Mouse (Mus musculus) G1E (cell line): ENCODE data around the gene Minos1. TPM values are rescaled to one million over a fixed set of nuclear protein-coding genes. Genes with fewer than 3 reads are reported as not detected.

Source experiments
- ATAC-seq: 2 replicates; pipeline ENCODE4 v1.8.0; 2016; ENCODE audit warnings: mild to moderate bottlenecking; ENCODE audit not compliant: insufficient number of reproducible peaks, poor library complexity, low FRiP score, severe bottlenecking; ENCODE audit errors: extremely low read depth
- DNase-seq: peaks from one replicate; pipeline ENCODE4 v3.0.0; 2012; ENCODE audit warnings: low spot score
- H3K27me3 ChIP-seq: 2 replicates; pipeline ENCODE4 v1.6.1; 2012; ENCODE audit warnings: mild to moderate bottlenecking, low read length, inconsistent platforms; ENCODE audit not compliant: insufficient read depth
- H3K36me3 ChIP-seq: replicated peaks from 2 replicates; pipeline ENCODE3; 2012; ENCODE audit warnings: mild to moderate bottlenecking, inconsistent platforms
- H3K4me1 ChIP-seq: 2 replicates; pipeline ENCODE4 v1.6.1; 2012; ENCODE audit warnings: low read depth, low read length, inconsistent platforms, mixed read lengths; ENCODE audit not compliant: insufficient read depth
- H3K4me3 ChIP-seq: 2 replicates; pipeline ENCODE4 v1.5.1; 2012; ENCODE audit warnings: low read depth, mild to moderate bottlenecking, inconsistent platforms, low read length, moderate library complexity, mixed read lengths
- H3K9me3 ChIP-seq: replicated peaks from 2 replicates; pipeline ENCODE4 v1.6.1; 2012; ENCODE audit warnings: inconsistent platforms
- CTCF ChIP-seq: IDR thresholded peaks from 2 replicates; pipeline ENCODE4 v1.5.1; 2012; ENCODE audit warnings: low read depth, low read length, inconsistent platforms, mixed read lengths
- GATA1 ChIP-seq: IDR thresholded peaks from 2 replicates; pipeline ENCODE4 v1.6.1; 2012; ENCODE audit warnings: borderline replicate concordance, low read length, inconsistent platforms, mixed read lengths
- GATA2 ChIP-seq: IDR thresholded peaks from 2 replicates; pipeline ENCODE4 v1.6.1; 2012; ENCODE audit warnings: low read depth, low read length, inconsistent platforms, borderline replicate concordance
- POLR2AphosphoS5 ChIP-seq: IDR thresholded peaks from 2 replicates; pipeline ENCODE4 v1.6.1; 2012; ENCODE audit warnings: low read depth, low read length, inconsistent platforms; ENCODE audit not compliant: insufficient replicate concordance
- TAL1 ChIP-seq: conservative IDR thresholded peaks from 2 replicates; pipeline ENCODE4 v1.6.1; 2012; ENCODE audit warnings: low read depth, low read length, inconsistent platforms, mixed read lengths
- polyA plus RNA-seq: library from polyadenylated mRNA; stranded (reverse); fragments of >175 nt; gene quantifications from 2 replicates; pipeline ENCODE4 v1.2.3, GENCODE M21; 2012
- total RNA-seq, 2 experiments: library from RNA; stranded (forward) in 1 of 2; stranded (reverse) in 1 of 2; fragments of 200-1000 nt in 1 of 2; fragments of >200 nt in 1 of 2; fragmentation: Nextera tagmentation in 1 of 2; gene quantifications; 2 replicates each; pipeline ENCODE4 v1.2.3; 2014 to 2017

Minos1 gene
- total and polyA plus RNA-seq, 3 experiments, result 12.8 to 342 (median 323) TPM

DNA sequence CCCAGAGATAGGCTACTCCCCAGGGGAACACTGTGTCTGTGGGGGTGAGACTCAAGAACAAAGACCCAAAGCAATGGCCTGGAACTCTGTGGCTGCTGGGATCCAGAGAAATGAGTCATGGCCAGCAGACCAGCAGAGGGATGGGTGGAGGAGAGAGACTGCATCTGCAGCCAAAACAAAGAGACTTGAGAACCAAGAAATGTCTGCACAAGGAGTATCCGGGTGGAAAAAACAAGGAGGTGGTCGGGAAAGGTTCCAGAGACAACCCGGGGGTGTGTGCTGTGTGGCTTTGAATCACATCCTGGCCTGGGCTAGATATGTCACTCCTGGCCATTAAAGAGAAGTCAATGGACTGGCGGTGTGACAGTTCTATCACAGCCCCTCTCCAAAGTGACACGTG, 15.8 kb upstream of the Minos1 start:
- Histone ChIP-seq H3K4me1 (peaks cover 8% of the 10 kb centered on the region; the same call in 1 of the 2 replicates), H3K4me3 (no peak overlapping the region), H3K27me3 (peaks cover 30% of the 10 kb centered on the region), H3K36me3 (no peaks in the 10 kb centered on the region), H3K9me3 (peaks cover 5% of the 10 kb centered on the region)
- no peak for TF ChIP-seq GATA2
- no peak for TF ChIP-seq TAL1
- TF ChIP-seq CTCF, result no peak
- TF ChIP-seq POLR2AphosphoS5, result no peak
- no peak for TF ChIP-seq GATA1
- ATAC-seq (no peak), DNase-seq (no peak)

DNA sequence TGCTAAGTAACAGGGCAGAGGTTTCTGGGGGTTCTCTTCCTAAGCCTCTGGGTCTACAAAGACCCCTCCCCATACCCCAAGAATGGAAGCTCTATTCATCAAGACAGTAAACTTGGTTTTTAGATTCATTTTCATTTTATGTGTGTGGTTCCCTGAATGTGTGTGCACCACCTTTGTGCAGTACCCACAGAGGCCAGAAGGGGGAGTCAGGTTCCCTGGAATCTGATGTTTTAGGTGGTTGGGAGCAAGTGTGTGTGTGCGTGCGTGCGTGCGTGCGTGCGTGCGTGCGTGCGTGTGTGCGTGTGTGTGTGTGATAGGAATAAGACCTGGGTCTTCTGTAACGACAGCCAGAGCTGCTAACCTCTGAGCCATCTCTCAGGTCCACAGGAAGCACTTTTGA, 14.2 kb upstream of the Minos1 start:
- TF ChIP-seq POLR2AphosphoS5 (no peak), CTCF (no peak), TAL1 (no peak), GATA1 (no peak), GATA2 (no peak)
- H3K4me3 ChIP-seq, result no peak overlapping the region
- H3K4me1 ChIP-seq, result peaks cover 5% of the 10 kb centered on the region; the same call in 1 of the 2 replicates
- peaks cover 28% of the 10 kb centered on the region for H3K27me3 ChIP-seq
- ATAC-seq, result no peak
- no peaks in the 10 kb centered on the region for H3K36me3 ChIP-seq
- no peak for DNase-seq
- peaks cover 2% of the 10 kb centered on the region; the same call in 1 of the 2 replicates for H3K9me3 ChIP-seq

DNA sequence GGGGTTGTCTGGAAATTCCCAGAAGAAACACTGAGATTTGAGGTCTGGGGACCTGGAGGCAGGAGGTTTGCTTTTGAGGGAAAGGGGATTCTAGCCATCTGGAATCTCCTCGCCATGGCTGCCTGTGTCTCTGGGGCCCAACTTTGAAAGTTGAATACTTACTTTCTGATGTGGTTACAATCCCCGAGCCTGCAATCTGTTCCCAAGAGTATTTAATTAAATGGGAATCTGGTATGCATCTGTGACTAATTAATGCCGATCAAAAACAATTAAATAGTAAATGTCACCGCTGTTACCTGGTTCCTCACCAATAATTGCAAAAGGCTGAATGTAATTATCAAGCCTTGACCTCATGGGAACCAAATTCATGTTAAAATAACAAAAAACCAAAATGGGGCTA, 13.7 kb upstream of the Minos1 start:
- Histone ChIP-seq H3K4me3 (no peak overlapping the region), H3K27me3 (peaks cover 28% of the 10 kb centered on the region), H3K4me1 (peaks cover 5% of the 10 kb centered on the region; the same call in 1 of the 2 replicates), H3K36me3 (no peaks in the 10 kb centered on the region), H3K9me3 (peaks cover 2% of the 10 kb centered on the region; the same call in 1 of the 2 replicates)
- TF ChIP-seq TAL1 (no peak), GATA2 (no peak), GATA1 (no peak)
- ATAC-seq, result no peak
- no peak for DNase-seq

DNA sequence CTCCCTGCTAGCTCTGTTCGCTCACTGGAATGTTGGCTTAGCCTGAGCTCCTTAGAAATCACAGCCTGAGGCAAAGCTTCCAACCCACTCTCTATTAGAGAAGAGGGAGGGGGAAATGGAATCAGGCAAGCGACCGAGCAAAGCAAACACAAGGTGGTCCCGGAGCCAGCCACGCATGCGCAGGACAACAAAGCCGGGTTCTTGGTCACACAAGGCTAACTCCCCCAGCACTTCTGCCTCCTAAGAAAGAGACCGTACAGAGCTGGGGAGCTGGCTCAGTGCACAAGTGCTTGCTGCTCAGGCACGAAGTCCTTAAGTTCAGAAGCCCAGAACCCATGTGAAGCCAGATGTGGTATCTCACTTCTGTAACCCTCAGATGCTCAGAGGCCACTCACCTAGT, 12.1 kb upstream of the Minos1 start:
- no peak for TF ChIP-seq TAL1
- TF ChIP-seq POLR2AphosphoS5, result no peak
- no peak for TF ChIP-seq CTCF
- no peak for TF ChIP-seq GATA1
- TF ChIP-seq GATA2, result no peak
- DNase-seq, result no peak
- H3K4me3 ChIP-seq, result no peak overlapping the region
- H3K4me1 ChIP-seq, result peaks cover 5% of the 10 kb centered on the region; the same call in 1 of the 2 replicates
- H3K27me3 ChIP-seq, result peaks cover 19% of the 10 kb centered on the region
- ATAC-seq, result no peak
- H3K36me3 ChIP-seq, result no peaks in the 10 kb centered on the region
- peaks cover 2% of the 10 kb centered on the region; the same call in 1 of the 2 replicates for H3K9me3 ChIP-seq

DNA sequence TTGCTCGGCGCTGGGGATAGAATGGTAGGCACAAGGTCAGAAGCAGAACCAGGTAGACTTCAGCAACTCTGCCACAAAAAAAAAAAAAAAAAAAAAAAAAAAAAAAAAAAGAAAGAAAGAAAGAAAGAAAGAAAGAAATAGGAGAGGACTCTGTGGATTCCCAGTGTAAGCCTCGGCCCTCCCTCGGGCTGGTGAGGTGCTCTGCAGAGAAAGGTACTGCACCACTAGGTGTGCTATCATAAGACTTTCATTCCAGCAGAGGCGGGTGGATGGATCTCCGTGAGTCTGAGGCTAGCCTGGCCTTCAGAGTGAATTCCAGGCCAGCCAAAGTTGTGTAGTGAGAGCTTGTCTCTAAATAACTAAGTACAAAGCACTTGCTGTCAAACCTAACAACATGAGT, 10.9 kb upstream of the Minos1 start:
- H3K9me3 ChIP-seq, result peaks cover 5% of the 10 kb centered on the region; the same call in 1 of the 2 replicates
- TF ChIP-seq POLR2AphosphoS5, result no peak
- TF ChIP-seq GATA2, result no peak
- TF ChIP-seq TAL1, result no peak
- no peak for TF ChIP-seq CTCF
- TF ChIP-seq GATA1, result no peak
- no peak for DNase-seq
- no peak for ATAC-seq
- H3K4me3 ChIP-seq, result no peak overlapping the region
- no peaks in the 10 kb centered on the region for H3K36me3 ChIP-seq
- peaks cover 10% of the 10 kb centered on the region for H3K27me3 ChIP-seq
- H3K4me1 ChIP-seq, result peaks cover 5% of the 10 kb centered on the region; the same call in 1 of the 2 replicates

DNA sequence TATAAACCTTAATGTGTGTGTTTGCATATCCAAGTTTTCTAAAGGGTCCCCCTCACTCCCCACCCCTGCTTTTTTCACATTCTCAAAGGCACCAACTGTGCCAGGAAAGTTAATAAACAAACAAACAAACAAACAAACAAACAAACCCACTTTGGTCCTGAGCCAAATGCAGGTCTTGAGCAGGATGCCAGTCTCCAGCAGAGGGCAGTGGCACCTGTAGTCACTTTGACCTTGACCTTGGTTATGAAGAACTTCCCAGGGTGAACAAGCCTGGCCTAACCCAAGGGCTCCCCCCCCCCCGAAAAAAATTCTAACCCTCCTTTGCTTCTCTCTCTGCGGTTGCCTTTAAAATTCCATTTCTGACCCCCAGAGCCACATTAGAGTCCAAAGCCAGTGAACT, 9.4 kb upstream of the Minos1 start:
- TF ChIP-seq GATA2 (no peak), POLR2AphosphoS5 (no peak)
- peaks cover 5% of the 10 kb centered on the region; the same call in 1 of the 2 replicates for H3K9me3 ChIP-seq
- H3K4me3 ChIP-seq, result no peak overlapping the region
- peaks cover 7% of the 10 kb centered on the region; the same call in 1 of the 2 replicates for H3K4me1 ChIP-seq
- no peak for ATAC-seq
- H3K36me3 ChIP-seq, result no peaks in the 10 kb centered on the region
- peaks cover 7% of the 10 kb centered on the region for H3K27me3 ChIP-seq
- no peak for DNase-seq

DNA sequence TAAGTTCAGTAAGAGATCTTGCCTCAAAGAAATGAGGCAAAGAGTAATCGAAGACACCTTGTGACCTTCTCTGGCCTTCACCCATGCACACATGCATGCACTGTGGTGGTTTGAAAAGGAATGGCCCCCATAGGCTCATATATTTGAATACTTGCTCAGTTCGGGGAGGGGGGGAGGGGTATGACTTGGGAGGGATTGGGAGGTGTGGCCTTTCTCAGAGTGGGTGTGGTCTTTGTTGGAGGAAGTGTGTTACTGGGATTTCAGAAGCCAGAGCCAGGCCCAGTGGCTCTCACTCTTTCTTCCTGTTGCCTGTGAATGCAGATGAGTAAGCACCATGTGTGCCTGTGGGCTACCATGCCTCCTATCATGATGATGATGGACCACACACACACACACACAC, 5.1 kb upstream of the Minos1 start:
- H3K36me3 ChIP-seq, result no peaks in the 10 kb centered on the region
- H3K4me3 ChIP-seq, result no peak overlapping the region
- TF ChIP-seq TAL1 (no peak), POLR2AphosphoS5 (no peak), GATA2 (no peak), CTCF (no peak), GATA1 (no peak)
- H3K27me3 ChIP-seq, result no peaks in the 10 kb centered on the region
- 0 out of 2 replicates have a peak, but pooled peaks cover 3% of the 10 kb centered on the region for H3K9me3 ChIP-seq
- DNase-seq (no peak), ATAC-seq (no peak)
- H3K4me1 ChIP-seq, result peaks cover 20% of the 10 kb centered on the region
